Mouse (Mus musculus) MEL-GATA-1-ER (cell line): Measurements from ENCODE around the gene Ube2f.
A peak's percentile ranks its signal among the peaks of the same experiment; 100 is the strongest.

Experiments
- DNase-seq: peaks from one replicate; pipeline ENCODE4 v3.0.0-alpha.2; 2012; ENCODE audit warnings: low read depth; ENCODE audit errors: extremely low read depth

Ube2f gene

DNA sequence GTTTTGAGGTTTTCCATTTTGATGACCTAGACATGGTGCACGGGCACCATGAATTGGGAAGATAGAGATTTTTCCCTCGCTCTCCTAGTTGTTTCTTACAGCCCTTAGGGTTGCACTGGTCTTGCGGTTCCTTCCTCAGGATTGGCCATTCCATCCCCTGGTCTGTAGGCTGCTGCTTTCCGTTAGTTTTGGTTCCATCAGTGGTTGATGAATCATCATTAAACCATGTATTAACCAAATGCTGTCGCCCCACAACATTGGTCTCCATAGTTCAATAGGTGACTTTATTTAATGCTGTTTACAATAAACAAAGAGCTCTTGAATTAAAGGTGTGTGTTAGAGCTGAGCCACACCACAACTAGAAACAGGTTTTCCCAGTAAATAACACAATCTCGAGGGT is 12.4 kb upstream of the Ube2f start:
- no peak for DNase-seq

DNA sequence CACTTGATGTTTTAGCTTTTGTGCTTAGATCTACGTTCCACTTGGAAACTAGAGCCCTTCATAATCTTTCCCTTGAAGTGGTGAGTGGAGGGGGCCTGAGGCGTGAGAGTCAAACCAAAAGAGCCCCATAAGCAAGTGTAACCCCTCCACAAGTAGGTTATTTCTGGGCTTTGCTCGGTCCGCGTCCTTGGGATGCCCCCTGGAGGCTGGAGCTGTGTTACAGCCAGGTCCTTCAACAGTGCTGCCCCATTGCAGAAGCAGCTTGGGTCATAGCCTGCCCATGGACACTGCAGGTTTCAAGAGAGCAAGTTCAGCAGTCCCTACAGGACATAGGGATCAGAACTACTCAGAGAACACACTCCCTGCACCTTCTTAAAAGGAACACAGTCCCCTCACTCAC is 11.0 kb upstream of the Ube2f start:
- DNase-seq: no peak

- no peak for DNase-seq
Measured at GRCm38 (mm10) chr1:91239800-91240199, 10.3 kb upstream of the Ube2f start.

GRCm38 (mm10) chr1:91240685-91241084 is 9.4 kb upstream of the Ube2f start:
- DNase-seq: no peak

DNA sequence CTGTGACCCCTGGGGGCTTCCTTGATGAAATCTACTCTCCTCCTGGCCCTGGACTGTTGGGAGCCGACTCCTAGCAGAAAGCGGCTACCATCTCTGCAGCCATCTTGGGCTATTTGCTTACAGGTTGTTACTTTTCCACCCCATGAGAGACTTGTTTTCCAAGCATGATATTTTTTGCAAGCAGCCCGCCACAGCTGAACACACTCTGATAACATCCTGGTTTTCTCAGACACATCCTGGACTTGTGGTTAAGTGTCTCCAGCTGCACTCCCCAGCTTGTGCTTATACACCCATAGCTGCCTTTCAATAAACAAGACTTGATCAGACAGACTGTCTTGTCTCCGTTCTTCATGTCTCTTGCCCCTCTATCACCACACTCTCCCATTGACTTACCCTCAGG is 8.9 kb upstream of the Ube2f start:
- DNase-seq: no peak

GRCm38 (mm10) chr1:91248242-91248641 is 1.9 kb upstream of the Ube2f start:
- peak; percentile 39 for DNase-seq

DNA sequence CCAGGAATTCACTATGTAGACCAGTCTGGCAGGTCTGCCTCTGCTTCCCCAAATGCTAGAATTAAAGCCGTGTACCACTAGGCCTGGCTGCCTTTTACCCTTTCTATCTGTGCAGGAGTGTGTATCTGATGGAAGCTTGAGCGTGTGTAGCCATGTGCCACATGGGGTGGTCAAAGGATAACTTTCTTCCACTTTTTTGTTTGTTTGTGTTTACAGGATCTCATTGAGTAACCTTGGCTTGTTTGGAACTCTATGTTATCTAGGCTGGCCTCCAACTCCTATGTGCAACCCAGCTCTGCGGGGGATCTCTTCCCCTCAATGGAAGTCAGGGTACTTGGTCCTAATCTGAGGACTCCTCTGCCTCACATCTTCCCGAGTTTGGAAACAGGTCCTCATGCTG is 1.1 kb upstream of the Ube2f start:
- no peak for DNase-seq

DNA sequence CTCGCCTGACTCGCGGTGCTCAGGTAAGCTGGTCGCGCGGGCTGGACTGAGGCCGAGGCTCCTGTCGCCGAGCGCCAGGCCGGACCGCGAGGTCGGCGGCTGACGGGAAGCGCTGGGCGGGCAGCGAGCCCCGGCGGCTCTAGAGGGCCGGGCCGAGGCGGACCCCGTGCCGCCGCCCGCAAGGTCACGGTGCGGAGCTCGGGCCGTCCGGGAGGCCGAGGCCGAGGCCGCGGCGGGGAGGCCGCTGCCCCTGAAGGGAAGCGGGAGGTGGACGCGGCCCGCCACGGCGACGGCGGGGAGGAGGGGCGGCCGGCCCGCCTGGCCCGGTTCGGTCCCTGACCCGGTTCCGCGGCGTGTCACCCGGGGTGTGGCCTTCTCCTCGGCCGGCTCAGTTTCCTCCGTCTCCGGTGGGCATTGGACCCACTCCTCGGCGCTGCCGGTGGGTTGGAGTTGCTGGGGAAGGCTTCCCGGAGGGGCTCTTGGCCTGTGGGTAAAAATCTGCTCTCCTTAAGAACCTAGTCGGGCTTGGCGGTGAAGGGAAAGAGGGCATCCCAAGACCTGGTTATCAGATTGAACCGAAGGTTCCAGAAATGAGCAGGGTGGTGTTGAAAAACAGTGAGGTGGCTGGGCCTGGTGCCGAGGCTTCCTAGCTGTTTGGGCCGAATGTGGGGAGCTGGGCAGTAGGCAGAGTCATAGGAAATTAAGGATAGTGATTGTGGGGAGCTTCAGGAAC is 477 bp downstream of the Ube2f start:
- DNase-seq: no peak

GRCm38 (mm10) chr1:91251148-91251650 is 1.1 kb downstream of the Ube2f start:
- peak; percentile 33 for DNase-seq

DNA sequence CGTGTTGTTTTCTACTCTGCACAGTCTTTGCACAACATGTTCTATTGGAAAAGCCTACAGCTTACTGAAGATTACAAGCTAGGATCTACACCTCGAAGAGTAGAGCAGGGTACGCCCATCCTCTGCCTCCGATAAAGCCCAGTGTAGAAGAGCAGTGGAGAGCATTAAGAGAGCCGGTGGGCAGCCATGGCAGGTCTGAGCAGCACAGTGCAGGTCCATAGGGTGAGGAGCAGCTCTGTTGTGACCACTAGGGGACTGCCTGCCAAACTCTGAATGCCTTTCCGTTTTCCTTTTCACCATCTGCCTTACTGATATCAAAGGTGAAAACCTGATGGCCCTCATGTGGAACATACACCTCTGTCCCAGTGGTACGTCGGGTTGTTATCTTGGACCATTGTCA is 1.8 kb downstream of the Ube2f start:
- no peak for DNase-seq

- no peak for DNase-seq
Measured at GRCm38 (mm10) chr1:91257918-91258317, 7.8 kb downstream of the Ube2f start.

DNA sequence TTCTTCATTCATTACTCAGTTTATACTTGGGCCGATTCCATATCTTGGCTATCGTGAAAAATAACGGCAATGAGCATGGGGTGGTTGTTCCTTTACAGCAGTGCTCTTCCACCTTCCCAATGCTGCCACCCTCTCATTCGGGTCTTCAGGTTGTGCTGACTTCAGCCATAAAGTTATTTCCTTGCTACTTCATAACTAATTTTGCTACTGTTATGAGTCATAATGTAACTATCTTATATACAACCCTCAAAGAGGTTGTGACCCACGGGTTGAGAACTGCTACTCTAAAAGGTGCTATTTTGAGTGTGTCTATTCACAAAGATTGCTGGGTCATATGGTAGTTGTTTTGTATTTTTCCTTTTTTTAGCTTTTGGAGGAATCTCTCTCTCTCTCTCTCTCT is 9.7 kb downstream of the Ube2f start:
- DNase-seq: no peak

GRCm38 (mm10) chr1:91262508-91262907 is 12.4 kb downstream of the Ube2f start:
- no peak for DNase-seq

- no peak for DNase-seq
Measured at GRCm38 (mm10) chr1:91272260-91272659, 22.2 kb downstream of the Ube2f start.

GRCm38 (mm10) chr1:91276581-91276980 is 26.5 kb downstream of the Ube2f start:
- no peak for DNase-seq

DNA sequence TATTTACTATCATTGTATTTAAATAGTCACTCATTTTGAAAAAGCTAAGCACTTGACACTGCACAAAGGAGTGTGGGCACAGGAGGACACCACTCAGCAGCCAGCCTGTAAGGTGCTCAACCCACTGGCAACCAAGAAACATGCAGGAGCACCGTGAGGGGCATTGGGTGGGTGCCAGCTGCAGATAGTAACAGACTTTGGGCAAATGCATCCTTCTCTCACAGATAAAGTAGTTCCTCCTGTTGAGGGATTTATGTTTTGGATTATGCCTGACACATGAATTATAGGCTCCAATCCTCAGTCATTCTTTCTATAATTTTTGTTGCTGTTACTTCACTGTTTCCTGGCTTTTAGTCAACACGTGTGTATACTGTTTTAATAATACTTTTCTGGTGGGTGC is 27.4 kb downstream of the Ube2f start:
- DNase-seq: no peak

GRCm38 (mm10) chr1:91278410-91279119 is 28.5 kb downstream of the Ube2f start:
- DNase-seq: no peak

GRCm38 (mm10) chr1:91279126-91279525 is 29.0 kb downstream of the Ube2f start:
- DNase-seq: no peak

GRCm38 (mm10) chr1:91282582-91282981 is 32.5 kb downstream of the Ube2f start:
- no peak for DNase-seq

GRCm38 (mm10) chr1:91289375-91289774 is 39.3 kb downstream of the Ube2f start:
- no peak for DNase-seq

DNA sequence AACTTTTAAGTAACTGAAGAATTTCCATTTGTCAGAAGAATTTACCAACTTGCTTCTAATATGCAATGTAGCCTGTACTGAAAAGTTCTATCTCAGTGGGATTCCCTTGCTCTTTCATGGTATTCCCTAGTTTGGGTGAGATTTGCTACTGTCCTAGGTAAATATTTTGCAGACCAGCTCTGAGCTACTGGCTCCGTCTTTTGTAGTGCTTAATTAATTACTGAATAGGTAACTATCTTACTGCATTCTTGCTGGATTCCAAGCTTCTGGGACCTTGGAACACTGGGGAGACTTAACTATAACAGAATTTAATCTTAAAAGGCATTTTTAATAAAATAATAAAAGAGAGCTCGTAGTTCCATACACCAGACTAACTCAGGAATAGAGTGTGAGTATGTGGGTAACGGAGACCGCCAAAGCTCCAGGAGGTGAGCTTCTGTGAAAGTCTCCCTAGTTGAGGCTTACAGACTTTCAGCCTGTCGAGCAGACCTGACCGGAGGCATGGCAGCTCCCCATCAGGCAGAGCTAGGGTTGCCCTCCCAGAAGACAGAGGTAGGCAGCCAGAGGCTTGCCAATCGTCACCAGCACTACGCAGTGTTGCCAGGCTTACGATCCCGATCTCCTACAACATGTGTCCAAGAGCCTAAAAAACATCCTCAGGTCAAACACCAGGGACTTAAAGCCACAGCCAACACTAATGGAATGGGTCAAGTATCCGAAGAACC is 42.2 kb downstream of the Ube2f start:
- no peak for DNase-seq

DNA sequence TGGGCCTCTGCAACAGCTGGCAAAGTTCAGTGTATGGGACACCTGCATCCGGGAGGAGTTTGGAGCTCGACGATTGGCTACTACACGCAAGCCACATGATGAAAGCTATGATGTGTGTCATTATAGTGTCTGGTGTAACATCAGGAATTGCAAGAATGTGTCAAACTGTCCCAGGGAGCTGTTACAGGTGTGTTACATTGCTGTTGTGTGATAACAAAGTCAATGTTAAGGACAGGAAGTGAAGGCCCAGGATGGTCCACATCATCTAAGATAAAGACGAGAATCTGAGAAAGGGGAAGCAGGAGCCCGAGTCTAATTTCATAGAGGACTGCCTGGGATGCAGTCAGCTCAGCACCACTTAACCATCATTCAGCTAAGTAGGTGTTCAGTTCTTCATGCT is 45.4 kb downstream of the Ube2f start:
- peak; percentile 71 for DNase-seq
